Mouse (Mus musculus): ENCODE data around the gene Kcne2.

DNA sequence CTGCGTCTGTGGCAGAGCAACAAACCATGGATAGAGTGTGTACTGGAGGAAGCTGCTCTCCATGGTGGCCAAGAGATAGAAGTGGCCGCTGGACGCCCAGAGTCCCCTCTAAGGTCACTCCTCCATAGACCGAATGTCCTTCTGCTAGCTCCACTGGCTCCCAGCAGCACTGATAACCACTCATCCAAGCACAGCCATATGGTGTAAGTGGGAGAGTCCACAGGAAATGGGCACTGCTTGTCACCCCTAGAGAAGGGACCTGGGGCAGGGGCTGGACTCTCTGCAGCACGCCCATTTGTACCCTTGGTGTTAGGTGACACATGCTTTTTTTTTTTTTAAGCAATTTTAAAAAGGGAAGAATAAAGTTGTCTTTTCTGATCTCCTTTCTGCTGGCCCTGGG, 38.8 kb downstream of the Kcne2 start:
- TF ChIP-seq POLR2A (IDR thresholded peaks at IDR 0.05; ENCODE audit: insufficient read depth, low read length): no peak
- no peak for TF ChIP-seq CTCF (IDR thresholded peaks at IDR 0.05; ENCODE audit: low read depth, low read length)
